In the genomic region with DNA sequence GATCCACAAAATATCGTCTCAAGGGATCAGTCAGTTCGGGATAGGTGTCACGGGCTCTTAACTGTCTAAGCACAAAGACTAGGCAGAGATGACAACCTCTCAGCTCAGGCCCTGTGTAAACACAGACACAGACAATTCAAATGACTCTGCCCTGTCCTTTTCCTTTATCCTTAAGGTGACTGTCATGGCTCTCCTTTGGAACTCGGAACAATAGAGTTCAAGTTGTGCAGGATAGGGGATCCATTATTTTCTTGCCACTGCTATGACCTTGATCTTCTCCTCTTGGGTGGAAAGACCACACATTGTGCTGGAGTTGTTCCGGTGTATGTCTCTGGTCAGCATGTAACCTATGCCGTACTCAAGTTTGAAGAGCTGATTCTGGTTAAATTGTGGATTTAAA, we compare ENCODE assay signal across 20 mouse cellular contexts.
A peak's percentile ranks its signal among the peaks of the same experiment; 100 is the strongest.
DNase-seq lines count a peak whose midpoint lies in the region; ATAC-seq and TF ChIP-seq lines count a peak whose summit lies in the region.
"Had no signal": no experiment of that assay in that cellular context is flagged by ENCODE, and none has a peak within 500 bp of the region (broad histone marks: within the 10 kb centered on the region; RNA-seq: fewer than 3 reads in every experiment).

No protein-coding gene starts in this region.

- TF ChIP-seq POLR2A in ES-Bruce4 (IDR thresholded peaks at IDR 0.05; ENCODE audit: insufficient read depth, low read length), result no peak

- H3K4me3 ChIP-seq in E14TG2a.4 (replicated peaks; ENCODE audit: low read length) (peak overlapping the region; percentile 62; the same call in 1 of the 2 replicates), ES-Bruce4 (ENCODE audit: low read depth, low read length) (no peak overlapping the region)
- H3K4me3 ChIP-seq in kidney, embryonic 15.5 days (replicated peaks), result no peak overlapping the region
- H3K4me3 ChIP-seq: embryonic facial prominence, embryonic 13.5 days had no signal

- no peak for ATAC-seq in megakaryocyte, adult 5-6 weeks (ENCODE audit: poor library complexity, severe bottlenecking)
- no peak for ATAC-seq in kidney, embryonic 15.5 days (replicated peaks; ENCODE audit: low FRiP score)
- ATAC-seq: activated CD4-positive, CD25-positive, alpha-beta regulatory T cell, adult 4 months; forebrain, embryonic 14.5 days; forebrain, embryonic 16.5 days; Patski had no signal

- H3K27ac ChIP-seq in ES-Bruce4 (ENCODE audit: insufficient read depth, low read length), result peak overlapping the region; percentile 76
- no peak overlapping the region for H3K27ac ChIP-seq in kidney, embryonic 15.5 days
- H3K27ac ChIP-seq: embryonic facial prominence, embryonic 13.5 days had no signal

- TF ChIP-seq CTCF in E14TG2a.4 (conservative IDR thresholded peaks at IDR 0.05; ENCODE audit: low read length), result no peak
- no peak for TF ChIP-seq CTCF in ES-Bruce4 (IDR thresholded peaks at IDR 0.05; ENCODE audit: low read depth, low read length)

- peaks cover 76% of the 10 kb centered on the region for H3K4me1 ChIP-seq in E14TG2a.4 (replicated peaks; ENCODE audit: low read depth, low read length)
- peaks cover 4% of the 10 kb centered on the region for H3K4me1 ChIP-seq in ES-Bruce4 (ENCODE audit: control insufficient read depth, insufficient read depth, low read length)
- H3K4me1 ChIP-seq in kidney, embryonic 15.5 days, result no peaks in the 10 kb centered on the region; the same call in 1 of the 2 replicates

- no peak overlapping the region for H3K9ac ChIP-seq in ES-Bruce4 (ENCODE audit: low read depth, poor library complexity, severe bottlenecking)
- no peak overlapping the region for H3K9ac ChIP-seq in kidney, embryonic 15.5 days
- H3K9ac ChIP-seq: embryonic facial prominence, embryonic 13.5 days had no signal

- WGBS in kidney, embryonic 15.5 days, result 86% methylated on average over 6 of the region's 6 CpGs

- DNase-seq in R1 (ENCODE audit: low read depth, low spot score), result peak; percentile 38
- DNase-seq in layer of hippocampus, postnatal 10 days (ENCODE audit: low spot score in 2 of 2), result no peak
- DNase-seq: adrenal gland, adult 8-10 months; adrenal gland, postnatal 14 days; adrenal gland, postnatal 36 days; cerebellum, adult 11-12 months; cerebellum, adult 2 months; cerebellum, adult 9-10 months; cerebellum, postnatal 10 days; cerebellum, postnatal 25 days had no signal

- H3K36me3 ChIP-seq in E14TG2a.4 (ENCODE audit: insufficient read depth, low read length) (no peaks in the 10 kb centered on the region), ES-Bruce4 (ENCODE audit: control insufficient read depth, insufficient read depth, low read length, poor library complexity, severe bottlenecking) (no peaks in the 10 kb centered on the region)
- no peaks in the 10 kb centered on the region for H3K36me3 ChIP-seq in kidney, embryonic 15.5 days
- H3K36me3 ChIP-seq: embryonic facial prominence, embryonic 13.5 days; G1E had no signal

- no peak overlapping the region for H3K4me2 ChIP-seq in kidney, embryonic 15.5 days
- H3K4me2 ChIP-seq: embryonic facial prominence, embryonic 13.5 days had no signal

- H3K9me3 ChIP-seq in E14TG2a.4 (ENCODE audit: low read length) (no peaks in the 10 kb centered on the region), ES-Bruce4 (replicated peaks; ENCODE audit: control insufficient read depth, insufficient read depth, low read length, poor library complexity, severe bottlenecking) (no peaks in the 10 kb centered on the region)
- H3K9me3 ChIP-seq in kidney, embryonic 15.5 days (replicated peaks), result no peaks in the 10 kb centered on the region
- H3K9me3 ChIP-seq: embryonic facial prominence, embryonic 13.5 days had no signal

- H3K27me3 ChIP-seq in E14TG2a.4 (ENCODE audit: insufficient read depth, low read length) (no peaks in the 10 kb centered on the region), ES-Bruce4 (ENCODE audit: control insufficient read depth, insufficient read depth, low read length, poor library complexity, severe bottlenecking) (no peaks in the 10 kb centered on the region)
- no peaks in the 10 kb centered on the region for H3K27me3 ChIP-seq in kidney, embryonic 15.5 days
- H3K27me3 ChIP-seq: embryonic facial prominence, embryonic 13.5 days; Patski had no signal

- TF ChIP-seq EP300 in ES-Bruce4 (IDR thresholded peaks at IDR 0.05; ENCODE audit: insufficient read depth, low read depth, low read length), result no peak
